Mouse (Mus musculus): ENCODE results near the gene Prok1.

GRCm38 (mm10) chr3:107201310-107202180, 38.0 kb downstream of the Prok1 start:
- TF ChIP-seq POLR2A (IDR thresholded peaks at IDR 0.05; ENCODE audit: insufficient read depth, low read length) (no peak), CTCF (IDR thresholded peaks at IDR 0.05; ENCODE audit: low read depth, low read length) (no peak), EP300 (IDR thresholded peaks at IDR 0.05; ENCODE audit: insufficient read depth, low read depth, low read length) (no peak)

All from ES-Bruce4 (cell line).